Mouse (Mus musculus) layer of hippocampus, adult 9-10 months (tissue): ENCODE measurements around the gene Ctrb1.

Experiments used
- DNase-seq: peaks from one replicate; pipeline ENCODE4 v3.0.0; 2022; ENCODE audit warnings: low spot score

Ctrb1 gene

DNA sequence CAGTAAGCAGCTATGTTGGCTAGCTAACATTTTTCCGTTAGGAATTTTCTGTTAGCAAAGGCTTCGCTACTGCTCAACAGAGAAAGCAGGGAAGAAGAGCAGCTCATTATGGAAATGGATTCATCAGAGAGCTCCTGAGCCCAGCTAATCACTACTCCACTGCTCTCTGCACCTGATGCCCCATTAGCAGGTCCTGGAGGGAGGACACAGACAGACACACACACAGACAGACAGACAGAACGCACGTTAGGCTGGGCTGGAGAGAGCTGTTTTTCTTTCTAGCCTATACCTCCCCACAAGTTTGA is 26.6 kb upstream of the Ctrb1 start:
- DNase-seq: no peak

DNA sequence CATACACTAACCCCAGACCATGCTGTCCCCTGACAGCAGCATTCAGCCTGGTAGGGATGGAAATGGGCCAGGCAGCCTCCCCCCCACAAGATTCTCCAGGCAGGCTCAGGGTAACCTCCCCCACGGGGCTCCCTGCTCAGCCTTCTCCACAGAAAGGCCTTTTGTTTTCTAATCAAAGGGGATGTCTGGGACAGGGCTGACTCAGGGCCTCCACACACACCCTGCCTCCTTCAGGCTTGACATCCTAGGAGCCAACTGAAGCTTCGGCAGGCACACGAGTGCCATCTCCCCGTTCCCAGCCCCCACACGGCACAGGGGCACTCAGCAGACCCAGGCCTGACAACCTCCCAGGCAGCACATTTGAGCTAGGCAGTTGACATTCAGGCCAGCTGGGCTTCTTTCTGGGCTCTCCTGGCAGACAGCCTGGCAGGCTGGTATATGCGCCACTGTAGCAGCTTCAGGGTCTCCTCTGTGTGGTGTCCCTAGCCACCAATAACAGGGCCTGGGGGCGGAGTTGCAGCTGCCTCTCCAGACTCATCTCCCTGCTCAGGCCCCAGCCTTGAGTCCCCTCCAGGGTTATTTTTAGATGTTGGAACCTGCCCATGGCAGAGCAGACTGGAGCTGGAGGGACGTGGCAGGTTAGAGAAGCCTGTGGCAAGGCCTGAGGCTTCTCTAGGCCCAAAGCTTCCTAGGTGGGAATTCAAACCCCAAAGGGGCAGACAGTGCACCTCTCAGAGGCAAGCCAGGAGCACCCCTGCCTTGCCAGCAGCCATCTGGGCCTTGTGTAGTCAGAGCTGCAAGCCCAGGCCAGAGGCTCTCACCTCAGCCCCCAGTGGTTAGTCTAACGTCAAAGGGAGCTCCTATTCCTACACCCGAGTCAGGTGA is 26.0 kb upstream of the Ctrb1 start:
- DNase-seq: no peak

DNA sequence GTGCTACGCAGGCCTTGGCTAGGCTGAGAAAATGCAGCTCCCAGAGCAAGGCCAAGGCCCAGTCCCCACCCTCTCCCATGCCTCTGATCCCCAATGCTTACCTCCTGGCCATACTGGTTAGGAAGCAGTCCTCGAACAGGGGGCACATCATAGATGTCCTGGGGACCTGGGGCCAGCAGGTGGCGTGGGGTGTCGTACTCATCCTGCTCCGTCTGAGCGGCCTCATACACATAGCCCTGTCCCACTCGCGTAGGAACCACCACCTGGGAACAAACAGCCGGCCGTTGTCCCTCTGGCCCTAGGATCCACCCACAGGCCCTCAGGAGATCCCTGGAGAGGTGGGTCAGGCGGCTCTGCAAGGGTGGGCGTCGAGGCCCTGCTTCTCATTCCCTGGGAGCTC is 24.7 kb upstream of the Ctrb1 start:
- no peak for DNase-seq

DNA sequence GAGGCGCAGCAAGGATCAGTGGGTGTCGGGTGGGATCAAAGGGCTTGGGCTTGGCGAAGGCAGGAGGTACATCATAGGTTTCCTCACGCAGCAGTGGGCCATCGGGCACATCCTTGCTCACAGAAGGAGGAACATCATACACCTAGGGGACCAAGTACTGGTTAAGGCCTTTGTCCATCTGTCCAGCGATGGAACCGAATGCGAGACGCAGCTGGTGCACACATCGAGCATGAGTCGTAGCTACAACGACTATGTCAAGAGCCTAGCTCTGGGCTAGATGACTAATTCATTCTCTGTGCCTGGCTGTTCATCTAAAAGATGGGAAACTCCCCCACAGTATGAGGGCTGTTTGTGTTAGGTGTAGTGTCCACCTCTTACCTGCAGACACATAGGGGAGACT is 23.5 kb upstream of the Ctrb1 start:
- no peak for DNase-seq

DNA sequence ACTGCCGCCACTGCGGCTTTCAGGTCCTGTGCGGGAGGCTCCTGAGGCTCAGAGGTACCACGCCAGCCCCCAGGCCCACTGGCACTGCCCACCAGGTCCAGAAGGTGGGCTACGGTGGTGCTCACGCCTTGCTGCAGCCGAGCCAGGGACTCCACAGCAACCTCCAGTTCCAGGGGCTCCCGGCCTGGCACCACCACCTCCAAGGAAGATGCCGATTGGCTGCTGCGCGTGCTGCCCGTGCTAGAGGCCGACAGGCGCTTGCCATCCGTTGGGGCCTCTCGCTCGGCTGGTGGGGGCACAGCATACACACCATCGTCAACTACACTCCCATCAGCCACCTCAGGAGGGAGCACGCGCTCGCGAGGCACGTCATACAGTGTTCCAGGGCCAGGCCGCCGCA is 23.0 kb upstream of the Ctrb1 start:
- DNase-seq: no peak

DNA sequence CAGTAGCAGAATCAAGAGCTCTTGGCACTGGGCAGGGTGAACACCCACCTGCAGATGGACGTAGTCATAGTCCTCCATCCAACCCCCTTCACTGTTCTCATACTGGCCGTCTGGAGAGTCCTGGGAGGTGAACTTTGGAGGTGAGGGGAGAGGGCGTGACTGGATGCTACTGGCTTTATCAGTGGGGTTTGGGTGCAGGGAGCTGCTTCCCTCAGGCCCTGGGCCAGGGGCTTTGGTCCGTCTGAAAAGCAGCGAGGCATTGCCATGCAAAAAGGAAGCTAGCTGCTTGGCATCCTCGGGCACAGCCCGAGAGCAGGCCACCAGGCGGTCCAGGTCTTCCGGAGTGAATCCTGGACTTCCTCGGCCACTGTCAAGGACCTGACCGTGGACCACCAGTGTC is 22.5 kb upstream of the Ctrb1 start:
- DNase-seq: no peak

DNA sequence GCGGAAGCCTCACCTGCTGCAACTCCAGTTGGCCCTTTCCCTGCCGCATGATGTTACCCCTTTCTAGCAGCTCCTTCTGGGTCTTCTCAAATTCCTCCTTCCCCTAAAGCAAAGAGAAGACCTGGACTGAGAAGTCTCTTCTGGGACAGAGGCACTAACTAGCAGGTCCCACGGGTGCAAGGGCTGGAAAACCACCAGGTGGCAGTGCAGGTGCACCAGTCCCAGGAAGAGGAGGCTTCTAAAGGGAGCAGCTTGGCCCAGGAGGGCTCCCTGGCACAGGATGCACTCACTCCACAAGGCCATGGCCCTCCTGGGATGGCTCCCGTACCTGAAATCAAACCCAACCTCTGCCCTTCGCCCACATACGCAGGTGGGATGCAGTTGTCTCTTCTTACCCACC is 21.8 kb upstream of the Ctrb1 start:
- DNase-seq: no peak

DNA sequence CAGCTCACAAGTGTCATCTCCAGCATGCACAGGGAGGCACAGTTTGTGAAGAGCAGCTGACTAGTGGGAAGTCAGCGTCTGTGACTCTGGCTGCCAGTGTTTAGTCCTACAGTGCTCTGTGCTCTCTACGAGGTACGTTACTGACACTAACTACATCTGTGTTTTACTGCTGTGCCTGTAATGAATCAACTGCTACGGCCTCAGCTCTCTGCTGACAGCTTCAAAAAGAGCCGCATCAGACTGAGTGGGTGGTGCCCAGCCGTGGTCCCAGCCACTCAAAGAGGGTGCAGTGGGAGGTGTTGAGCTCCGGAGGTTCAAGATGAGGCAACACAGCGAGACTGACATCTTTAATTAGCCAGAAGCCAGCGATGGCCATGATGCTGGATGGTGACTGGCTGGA is 21.3 kb upstream of the Ctrb1 start:
- peak; percentile 33 for DNase-seq

DNA sequence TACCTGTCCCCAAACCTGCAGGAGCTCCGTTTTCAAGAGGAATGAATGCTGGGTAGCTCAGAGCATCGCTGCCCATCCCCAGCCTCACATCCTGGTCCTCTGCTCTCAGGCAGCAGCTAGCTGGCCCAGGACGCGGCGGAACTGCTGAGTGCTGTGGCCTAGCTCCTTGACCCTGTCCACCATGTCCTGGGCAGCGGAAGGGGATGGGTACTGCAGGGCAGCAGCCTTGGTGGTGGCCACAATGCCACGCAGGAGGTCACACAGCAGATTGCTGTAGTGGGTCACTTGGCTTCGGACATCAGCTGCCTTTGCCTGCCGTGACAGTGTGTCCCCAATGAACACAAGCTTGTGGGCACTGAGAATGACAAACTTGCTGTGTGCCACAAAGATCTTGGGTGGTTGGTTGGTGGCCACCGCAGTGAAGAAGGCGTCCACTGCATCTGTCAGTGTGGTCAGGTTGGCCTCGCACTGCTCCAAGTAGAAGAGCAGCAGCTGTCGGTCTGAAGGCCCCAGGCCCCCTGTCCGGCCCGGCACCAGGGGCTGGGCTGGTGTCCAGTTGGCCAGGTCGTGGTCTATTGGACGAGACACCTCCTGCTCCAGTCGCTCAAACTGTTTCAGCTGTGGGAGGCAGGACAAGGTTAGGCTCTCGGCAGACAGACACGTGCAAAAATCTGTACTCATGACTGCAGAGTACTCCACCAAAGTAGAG is 20.1 kb upstream of the Ctrb1 start:
- no peak for DNase-seq

DNA sequence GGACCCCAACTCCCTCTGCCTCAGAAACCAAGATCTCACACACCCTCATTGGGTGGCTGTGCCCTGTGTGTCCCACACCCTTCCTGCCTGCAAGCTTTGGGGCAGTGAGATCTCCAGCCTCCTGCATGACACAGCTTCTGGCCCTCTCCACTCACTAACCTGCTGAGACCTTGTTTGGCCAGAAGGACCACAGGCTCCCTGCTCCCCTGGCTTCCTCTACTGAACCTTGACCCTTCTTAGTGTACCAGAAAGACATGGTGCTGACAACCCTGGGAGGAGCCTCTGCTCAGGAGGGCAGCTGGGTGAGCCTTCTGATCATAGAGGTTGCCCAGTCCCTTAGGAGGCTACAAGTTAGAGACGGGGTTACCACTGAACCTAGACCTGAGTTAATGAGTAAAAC is 18.4 kb upstream of the Ctrb1 start:
- DNase-seq: no peak

DNA sequence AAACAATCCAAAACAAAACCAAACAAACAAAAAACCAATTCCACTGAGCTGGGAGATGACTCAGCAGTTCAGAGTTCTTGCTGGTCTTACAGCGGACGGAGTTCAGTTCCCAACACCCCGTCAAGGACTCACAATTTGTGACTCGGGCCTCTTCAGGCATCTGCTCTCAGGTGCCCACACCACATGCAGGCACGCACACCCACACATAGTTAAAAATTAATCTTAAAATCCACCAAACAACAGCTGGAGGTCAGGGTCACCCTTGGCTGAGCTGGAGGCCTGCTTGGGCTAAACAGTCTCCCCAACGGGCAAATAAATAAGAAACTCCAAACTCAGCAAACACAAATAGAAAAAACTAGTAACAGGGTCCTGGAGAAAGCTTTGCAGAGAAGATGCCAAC is 17.5 kb upstream of the Ctrb1 start:
- DNase-seq: no peak

DNA sequence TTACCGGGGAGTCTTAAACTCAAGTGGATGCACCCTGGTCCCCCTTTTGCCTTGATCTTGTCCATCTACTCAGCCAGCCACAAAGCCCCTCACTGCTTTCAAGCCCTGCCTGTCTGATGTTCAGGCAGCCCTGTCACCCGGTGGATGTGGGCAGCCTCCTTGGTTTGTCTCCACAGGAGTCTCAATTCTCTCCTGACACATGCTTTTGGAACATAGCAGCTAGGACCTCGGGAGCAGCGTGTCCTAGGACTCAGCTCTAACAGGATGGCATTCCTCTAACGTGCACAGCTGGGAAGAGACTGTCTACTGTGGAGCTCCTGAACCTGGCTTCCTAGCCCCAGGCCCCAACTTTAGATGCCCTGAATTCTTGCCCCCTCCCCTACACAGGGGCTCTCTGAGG is 14.9 kb upstream of the Ctrb1 start:
- DNase-seq: no peak

DNA sequence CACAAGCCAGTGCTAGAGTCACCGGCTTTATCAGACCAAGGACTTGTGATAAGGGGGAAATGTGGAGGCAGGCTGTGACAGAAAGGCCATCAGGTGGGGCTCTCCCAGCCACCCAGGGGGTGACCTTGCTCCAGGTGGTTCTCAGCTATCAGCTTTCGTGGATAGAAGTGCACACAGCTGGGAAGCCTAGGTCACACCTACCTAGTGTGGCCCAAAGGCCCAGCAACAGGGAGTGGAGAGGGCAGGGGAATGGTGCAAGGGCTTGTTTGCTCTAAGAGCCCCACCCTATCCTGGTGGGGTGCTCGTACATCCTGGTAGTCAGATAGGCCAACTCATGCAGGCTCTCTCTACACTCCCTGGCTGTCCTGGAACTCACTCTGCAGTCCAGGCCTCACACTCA is 14.4 kb upstream of the Ctrb1 start:
- DNase-seq: no peak

DNA sequence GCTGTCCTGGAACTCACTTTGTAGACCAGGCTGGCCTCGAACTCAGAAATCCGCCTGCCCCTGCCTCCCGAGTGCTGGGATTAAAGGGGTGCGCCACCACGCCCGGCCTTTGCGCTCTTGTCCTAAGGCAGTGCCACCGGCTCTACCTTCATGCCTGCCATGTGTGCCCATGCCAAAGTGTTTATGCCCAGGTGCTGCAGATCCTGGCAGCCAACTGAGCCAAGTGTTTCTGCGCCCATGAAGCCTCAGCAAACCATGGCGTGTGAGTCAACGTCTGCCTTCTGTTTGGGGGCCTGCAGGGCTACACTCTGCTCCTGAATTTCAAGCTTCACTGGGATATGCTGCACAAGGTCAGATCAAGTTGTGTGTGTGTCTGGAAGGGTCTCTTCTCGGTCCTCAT is 13.8 kb upstream of the Ctrb1 start:
- no peak for DNase-seq

DNA sequence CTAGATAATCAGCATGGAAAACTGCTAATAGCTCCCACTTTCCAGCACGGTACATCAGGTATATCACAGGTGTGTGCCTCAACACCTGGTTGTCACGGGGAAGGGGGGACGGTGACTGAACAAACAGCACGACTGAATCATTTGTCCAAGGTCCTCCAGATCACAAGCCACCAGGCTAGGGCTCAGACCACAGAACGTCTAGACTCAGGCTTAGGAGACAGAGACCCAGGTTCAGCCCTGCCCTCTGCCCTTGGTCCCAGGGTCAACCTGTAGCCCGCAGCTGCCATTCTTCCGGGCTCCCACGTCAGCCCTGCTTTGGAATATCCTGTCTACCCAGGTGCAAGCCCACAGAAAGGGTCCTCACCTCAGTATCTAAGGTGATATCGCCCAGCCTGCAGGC is 10.6 kb upstream of the Ctrb1 start:
- DNase-seq: no peak

DNA sequence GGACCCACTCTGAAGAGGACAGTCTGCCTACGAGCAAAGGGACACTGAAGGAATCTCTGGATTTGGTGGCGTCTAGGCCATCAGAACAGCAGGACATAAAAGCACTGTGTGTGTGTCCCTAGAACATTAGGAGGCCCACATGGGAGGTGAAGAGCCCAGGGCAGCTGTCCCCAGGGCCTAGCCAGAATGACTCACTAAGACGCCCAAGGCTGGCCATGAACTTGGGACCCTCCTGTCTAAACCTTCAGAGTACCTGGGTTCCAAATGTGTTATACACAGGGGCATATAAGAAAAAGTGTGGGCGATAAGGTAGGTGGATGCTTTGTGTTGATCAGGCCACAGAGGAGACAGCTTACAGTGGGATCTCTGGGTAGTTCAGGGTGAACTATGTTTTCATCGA is 9.9 kb upstream of the Ctrb1 start:
- no peak for DNase-seq

DNA sequence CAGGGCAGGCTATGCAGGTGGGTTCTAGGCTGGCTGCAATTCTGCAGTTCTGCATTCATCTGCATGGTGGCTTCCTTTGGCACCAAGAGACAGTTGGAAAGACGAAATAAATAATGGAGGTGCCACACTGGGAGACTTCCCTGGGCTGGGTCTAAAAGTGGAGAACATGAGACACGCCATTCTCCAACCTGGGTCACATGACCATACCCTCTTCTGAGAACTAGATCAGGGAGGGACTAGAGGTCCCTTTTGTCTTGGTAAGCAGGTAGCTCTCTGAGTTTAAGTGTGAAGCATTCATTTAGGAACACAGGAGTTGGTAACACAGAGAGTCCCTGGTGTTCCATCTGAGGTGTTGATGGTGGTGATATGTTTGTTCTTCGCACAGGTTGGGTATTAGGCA is 9.4 kb upstream of the Ctrb1 start:
- no peak for DNase-seq

DNA sequence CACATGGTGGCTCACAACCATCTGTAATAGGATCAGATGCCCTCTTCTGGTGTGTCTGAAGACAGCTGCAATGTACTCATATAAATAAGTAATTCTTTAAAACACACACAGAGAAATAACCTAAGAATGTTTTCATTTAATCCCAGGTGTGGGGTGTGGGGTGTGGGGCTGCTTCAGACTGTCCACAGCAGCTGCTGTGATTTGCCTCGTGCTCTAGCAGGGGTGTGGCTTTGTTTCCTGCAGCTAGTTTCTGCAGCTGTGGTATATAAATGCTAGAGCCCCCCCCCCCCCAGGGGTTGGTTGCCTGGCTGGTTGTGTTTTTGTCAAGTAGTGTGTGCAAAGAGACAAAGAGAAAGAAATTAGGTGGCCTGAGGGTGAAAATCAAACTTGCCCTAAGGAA is 8.2 kb upstream of the Ctrb1 start:
- DNase-seq: no peak

DNA sequence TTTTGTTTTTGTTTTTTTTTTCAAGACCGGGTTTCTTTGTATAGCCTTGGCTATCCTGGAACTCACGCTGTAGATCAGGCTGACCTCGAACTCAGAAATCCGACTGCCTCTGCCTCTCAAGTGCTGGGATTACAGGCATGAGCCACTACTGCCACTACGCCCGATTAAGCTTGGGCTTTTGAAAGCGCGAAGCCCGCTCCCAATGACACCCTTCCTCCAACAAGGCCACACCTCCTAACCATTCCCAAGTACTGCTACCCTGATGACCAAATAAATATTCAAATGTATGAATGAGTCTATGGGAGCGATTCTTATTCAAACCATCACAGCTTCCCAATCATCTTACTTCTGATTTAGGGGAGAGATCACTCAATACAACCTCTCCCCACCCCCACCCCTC is 6.8 kb upstream of the Ctrb1 start:
- DNase-seq: no peak

DNA sequence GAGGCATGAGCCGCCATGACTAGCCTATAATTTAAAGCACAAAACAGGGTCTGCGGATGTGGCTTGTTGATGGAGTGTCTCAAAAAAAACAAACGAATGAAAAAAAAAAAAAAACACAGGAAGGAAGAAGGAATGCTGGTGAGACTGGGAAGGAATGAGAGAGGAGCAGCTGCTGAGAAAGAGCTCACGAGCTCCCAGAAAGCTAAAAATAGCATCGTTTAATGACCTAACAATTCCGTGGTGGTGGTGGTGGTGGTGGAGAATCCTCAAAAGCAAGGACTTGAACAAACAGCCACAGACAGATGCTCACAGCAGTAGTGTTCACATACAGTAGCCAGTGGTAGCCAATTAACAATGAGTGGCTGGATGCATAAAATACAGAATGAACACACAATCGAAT is 4.6 kb upstream of the Ctrb1 start:
- DNase-seq: no peak

DNA sequence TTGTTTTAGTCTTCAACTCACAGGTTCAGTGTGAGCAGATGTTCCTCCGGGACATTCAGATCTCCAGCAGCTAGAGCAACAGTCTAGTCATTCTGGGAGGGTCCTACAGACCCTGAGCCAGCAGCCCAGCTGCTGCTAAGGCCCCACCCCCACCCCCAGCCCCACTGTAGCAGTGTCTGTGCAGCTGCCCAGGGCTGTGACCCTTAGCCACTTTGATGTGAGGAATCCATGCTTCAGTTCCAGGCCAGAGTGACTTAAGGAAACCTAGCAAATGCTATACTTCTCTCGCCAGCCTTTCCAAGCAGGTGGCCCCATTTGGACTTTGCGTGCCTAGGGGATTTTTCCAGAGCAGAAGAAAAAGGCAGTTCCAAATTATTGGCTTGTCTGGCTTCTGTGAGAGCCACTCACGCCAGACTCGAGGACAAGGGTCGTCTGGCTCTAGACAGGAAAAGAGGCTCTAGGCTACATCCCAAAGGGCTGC is 2.5 kb upstream of the Ctrb1 start:
- DNase-seq: no peak

DNA sequence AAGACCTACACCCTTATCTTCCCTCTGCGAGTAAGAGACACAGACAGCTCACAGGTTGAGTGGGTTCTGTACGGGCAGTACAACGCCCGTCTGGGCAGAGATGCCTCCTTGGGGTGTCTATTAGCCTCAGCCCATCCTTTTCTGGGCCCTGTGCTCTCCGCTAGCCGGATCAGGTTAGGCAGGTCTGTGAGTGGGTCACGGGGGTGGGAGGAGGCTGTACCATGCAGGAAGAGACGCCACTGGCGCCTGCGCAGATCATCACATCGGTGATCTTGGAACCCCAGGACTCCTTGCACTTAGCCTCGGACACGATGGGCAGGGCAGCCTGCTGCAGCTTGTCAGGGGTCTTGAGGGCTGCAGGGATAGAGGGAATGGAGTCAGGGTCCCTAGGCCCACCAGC is 3.9 kb downstream of the Ctrb1 start:
- no peak for DNase-seq

DNA sequence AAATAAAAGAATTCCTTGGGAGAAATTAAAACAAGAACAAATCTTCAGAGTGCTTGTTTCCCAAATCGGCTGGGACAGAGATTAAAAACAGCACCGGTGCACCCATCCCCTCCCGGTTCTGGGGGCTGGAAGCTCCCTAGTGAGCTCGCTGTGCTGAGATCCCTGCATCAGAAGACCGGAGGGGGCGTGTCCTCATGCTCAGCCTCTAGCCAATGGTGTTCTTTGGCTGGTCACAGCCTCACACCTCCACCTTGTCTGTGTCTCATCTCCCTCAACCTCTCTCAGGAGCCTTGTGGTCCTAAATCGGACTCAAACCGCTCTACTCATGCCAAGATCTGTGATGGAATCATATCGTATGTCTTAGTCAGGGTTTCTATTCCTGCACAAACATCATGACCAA is 8.3 kb downstream of the Ctrb1 start:
- DNase-seq: no peak

DNA sequence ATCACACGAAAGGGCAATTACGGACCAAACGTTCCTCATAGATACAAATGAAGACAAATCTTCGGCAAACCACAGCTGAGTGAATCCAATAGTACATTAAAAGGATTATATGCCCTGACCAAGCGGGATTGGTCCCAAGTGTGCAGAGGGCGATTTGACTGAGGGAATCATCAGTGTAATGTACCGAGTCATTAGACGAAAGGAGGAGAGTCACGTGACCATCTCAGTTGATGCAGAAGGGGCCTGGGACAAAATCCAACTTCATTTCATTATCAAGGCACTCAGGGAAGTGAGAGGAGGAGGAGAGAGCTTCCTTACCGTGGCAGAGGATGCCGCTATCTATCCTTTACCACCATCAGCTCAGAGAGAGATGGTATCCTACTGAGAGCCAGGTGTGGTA is 9.7 kb downstream of the Ctrb1 start:
- DNase-seq: no peak
